Mouse (Mus musculus): ENCODE results near the gene Atg16l2.

Atg16l2 gene

DNA sequence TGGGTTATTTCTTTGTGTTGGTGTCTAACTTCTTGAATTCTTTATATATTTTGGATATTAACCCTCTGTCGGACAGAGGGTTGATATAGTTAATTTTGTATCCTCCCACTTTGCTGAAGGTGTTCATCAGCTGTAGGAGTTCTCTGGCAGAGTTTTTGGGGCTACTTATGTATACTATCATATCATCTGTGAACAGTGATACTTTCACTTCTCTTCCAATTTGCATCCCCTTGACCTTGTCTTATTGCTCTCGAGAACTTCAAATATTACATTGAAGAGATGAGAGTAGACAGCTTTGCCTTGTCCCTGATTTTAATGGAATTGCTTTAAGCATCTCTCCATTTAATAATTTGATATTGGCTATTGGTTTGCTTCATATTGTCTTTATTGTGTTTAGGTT lies 78.5 kb downstream of the Atg16l2 start:
- no peak for DNase-seq (ENCODE audit: low spot score in 2 of 2)

DNA sequence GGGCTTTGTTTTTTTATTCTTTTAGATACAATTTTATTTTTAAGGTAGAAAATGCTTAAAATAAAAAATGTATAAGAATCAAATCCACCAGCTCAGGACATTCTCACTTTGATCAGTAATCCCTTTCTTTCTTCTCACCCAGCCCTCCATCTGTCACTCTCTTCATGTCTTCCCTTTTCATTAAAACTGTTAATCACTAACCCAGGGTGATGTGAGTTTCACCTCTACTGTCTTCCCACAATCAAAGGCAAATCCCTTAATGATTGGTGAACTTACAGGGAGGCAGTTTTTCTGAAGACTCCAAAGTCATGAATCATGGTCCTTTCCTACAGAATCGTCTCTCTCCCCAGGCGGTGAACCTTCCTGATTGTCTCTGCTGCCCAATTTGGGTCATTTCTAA lies 85.3 kb downstream of the Atg16l2 start:
- no peak for DNase-seq (ENCODE audit: low spot score in 2 of 2)

DNA sequence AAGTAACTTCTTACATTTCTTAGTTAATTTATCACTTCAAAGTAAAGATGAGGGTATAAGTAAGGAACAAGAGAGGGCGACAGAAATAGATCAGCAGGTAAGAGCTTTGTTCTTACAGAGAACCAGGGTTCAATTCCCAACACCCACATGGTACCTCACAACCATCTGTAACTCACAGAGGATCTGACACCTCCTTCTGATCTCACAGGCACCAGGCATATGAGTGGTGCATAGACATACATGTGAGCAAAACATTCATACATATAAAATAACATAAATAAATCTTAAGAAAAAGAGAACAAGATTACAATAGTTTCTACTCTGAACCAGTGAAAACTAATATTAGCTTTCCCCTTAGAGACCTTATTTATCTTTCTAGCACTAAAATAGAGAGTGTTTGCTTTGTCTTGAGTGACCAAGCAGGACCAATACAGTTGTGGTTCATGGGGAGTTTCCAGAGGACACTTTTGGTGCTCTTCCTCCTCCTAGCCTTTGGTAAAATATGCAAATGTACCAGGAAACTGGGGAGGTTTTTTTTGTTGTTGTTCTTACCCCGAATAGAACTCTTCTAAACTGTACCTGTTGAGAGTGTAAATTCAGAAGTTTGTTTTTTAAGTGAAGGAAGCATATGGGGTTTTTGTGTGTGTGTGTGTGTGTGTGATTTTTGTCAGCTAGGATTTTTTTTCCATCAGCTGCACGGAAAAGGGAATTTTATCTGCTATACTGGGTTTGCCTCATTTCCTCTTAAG lies 88.4 kb downstream of the Atg16l2 start:
- no peak for DNase-seq (ENCODE audit: low spot score in 2 of 2)

All from frontal cortex, postnatal 25 days (tissue).